Mouse (Mus musculus) kidney, adult 11 months (tissue): ENCODE measurements around the gene Zfp507.

Experiments used
- DNase-seq: peaks from one replicate; pipeline ENCODE4 v3.0.0; 2022

The Zfp507 gene

DNA sequence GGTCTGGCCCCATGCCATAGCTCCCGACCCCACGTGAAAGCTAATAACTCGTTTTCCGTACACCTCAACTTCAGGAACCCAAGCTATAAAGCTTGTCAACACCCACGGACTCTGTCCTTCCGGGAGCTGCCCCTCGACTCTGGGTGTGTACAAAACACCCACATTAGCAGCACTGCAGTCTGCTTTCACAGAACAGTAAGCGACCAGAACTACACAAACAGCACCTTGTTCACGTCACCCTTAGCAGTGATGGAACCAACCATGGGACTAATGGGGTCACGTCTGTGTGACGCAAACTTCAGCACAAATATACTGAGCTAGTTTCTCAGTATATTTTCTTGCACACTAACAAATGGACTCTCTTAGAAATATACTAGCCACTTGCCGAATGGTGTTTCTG, 28.7 kb downstream of the Zfp507 start:
- DNase-seq = no peak

GRCm38 (mm10) chr7:35772347-35772746, 30.5 kb downstream of the Zfp507 start:
- no peak for DNase-seq

DNA sequence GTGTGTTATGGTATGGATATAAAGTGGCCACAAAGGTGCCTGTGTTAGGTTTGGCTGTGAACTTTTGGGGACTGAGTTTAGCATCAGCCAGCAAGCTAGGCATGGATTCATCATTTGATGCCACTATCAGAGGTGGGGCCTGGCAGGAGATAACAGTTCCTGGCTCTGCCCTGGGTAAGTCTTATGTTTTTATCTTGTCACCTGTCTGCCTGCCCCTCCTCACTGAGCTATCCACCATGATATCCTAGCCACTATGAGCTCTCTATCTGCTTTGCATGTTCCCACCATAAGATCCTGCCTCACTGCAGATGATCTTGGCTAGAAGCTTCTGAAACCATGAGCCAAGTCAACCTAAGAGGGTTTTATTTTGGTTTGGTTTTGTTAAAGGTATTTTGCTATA, 31.7 kb downstream of the Zfp507 start:
- no peak for DNase-seq

DNA sequence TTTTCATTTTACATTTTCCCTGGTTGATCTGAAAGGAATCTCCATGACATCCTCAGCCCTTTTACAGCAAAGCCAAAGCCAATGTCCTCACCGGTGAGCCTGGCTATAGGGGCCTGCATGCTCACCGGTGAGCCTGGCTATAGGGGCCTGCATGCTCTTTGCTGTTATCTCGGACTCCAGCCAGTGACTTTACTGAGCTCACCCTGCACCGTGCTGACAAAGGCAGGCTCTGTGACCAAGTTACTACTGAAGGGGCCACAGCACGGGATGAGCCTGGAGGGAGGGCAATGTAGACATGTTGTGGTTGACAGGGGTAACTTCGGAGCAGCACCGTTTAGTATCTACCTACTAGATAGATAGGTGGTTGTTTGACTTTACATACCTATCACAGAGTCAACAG, 32.7 kb downstream of the Zfp507 start:
- DNase-seq = no peak

DNA sequence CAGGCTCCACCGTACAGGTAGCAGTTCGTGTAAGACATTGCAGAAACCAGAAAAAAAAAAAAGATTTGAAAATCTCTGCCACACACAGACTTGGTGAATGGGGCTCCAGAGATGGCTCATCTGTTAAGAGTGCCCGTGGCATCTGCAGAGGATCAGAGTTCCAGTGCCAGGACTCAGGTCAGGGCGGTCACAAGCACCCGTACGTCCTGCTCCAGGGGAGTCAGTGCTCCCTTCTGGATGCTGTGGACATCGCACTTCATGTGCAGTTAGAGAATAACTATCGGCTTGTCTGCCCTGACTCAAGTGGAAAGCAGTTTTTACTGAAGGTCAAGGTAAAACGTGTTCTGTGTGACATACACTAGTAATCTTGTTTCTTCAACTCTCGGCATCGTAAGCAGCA, 38.3 kb downstream of the Zfp507 start:
- DNase-seq = no peak

DNA sequence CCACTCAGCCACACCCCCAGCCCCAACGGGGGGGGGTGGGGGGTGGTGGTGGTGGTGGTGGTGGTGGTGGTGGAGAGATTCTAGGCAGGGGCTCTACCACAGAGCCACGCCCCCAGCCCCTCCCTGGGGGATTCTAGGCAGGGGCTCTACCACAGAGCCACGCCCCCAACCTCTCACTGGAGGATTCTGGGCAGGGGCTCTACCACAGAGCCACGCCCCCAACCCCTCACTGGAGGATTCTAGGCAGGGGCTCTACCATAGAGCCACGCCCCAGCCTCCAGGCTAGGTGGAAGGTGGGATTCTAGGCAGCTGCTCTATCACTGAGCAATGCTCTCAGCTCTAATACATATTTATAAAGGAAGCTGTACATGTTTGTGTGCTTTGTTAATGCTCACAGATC, 41.0 kb downstream of the Zfp507 start:
- DNase-seq = no peak

- no peak for DNase-seq
Observed at GRCm38 (mm10) chr7:35759602-35760001, 43.2 kb downstream of the Zfp507 start.

- no peak for DNase-seq
Observed at GRCm38 (mm10) chr7:35756510-35757440, 46.0 kb downstream of the Zfp507 start.

DNA sequence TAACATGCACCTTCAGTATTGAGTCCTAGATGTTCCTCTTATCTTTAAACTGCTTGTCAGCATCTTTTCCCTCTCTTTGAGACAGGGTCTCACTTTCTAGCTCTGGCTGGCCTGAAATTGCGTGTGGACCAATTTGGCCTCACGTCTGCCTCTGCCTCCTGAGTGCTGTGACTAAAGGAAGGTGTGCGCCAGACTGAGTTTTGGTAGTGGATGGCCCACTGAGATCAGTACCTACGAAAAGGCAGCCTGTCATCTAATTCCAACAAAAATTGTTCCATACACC, 48.0 kb downstream of the Zfp507 start:
- no peak for DNase-seq

GRCm38 (mm10) chr7:35754033-35754885, 48.5 kb downstream of the Zfp507 start, which contains the start of gene Dpy19l3:
Gene Dpy19l3, minus strand, starts transcription at chr7:35754454.
- peak; percentile 84 for DNase-seq

DNA sequence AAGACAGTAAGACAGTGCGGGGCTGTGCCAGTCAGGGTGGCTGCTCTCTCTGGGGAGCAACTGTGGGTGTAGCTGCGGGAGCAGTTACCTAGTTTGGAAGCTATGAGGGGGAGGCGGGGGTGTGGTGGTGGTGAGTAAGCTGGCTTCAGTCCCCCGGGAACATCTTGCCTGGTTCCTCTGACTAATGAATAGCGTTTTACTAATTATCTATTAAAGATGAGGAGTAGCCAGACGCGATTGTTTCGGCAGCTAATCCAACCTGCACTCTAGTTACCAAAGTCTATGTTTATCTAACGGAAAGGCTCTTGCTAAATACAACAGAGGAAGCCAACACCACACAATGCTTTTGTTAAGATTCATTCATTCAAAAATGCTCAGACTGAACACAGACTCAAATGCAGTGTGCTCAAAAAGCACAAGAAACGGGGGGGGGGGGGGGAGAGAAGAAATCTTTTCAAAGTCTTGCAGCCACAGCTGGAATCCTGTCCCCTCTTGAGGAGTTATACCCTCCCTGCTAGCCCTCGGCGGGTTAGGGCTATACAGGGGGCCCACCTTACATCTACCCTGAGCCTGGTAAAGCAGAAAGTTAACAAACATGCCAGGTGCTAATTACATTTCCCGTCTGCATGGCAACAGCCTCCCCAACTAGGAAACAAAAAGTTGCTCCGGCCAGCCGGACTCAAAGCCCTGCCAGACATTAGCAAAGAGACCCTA, 49.3 kb downstream of the Zfp507 start:
- DNase-seq = no peak

- DNase-seq = no peak
Observed at GRCm38 (mm10) chr7:35750873-35751272, 51.9 kb downstream of the Zfp507 start.

DNA sequence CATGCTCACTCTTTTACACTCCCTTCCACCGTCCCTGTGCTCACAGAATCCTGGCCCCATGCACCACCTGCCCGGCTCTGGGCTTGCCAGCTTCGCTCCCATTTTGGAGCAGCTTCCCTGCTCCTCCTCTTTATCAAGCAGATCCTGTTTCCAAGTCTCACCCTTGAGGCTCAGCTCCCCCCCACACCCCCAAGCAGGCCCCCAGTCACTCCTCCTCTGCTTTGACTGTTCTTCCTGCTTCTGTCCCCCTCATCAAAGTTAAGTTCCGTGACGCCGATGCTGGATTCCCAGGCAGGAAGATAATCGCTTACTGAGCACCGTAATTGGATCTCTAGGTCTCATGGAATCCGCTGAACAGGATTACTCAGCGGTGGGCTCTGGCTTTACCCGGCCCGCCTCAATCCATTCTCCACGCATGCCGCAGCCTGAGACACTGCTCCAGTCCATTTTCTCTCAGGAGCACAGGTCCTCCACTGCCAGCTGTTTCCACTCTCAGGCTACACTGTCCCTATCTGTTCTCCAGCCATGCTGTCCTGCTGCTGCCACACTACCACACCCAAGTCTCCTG, 55.3 kb downstream of the Zfp507 start:
- no peak for DNase-seq

DNA sequence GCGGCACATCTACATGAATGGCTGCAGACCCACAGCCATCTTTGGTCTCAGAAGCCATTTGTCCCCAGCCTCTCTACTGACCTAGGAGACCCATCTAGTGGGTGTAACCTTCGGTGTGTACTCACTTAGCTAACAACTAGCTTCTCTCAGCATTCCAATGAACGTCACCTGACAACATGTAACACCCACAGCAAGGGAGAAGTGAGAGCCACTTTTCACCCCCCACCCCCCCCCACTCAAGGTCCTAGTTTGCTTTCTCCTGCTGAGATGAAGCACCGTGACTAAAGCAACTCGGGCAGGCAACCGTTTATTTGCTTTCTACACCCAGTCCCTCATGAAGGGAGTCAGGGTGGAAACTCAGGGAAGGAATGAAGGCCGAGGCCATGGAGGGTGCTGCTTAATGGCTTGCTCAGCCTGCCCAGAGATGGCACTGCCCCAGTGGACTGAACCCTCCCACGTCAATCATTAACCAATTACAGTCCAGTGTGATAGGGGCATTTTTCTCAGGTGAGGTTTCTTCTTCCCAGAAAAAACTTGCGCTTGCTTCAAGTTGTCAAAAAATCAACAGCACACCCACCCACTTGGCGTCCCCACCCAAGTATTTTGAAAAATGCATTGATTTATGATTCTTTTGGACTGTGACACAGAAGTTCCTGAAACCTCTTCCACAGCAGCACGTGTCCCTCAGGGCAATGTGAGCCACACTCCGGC, 56.0 kb downstream of the Zfp507 start:
- DNase-seq = peak; percentile 33

GRCm38 (mm10) chr7:35745281-35745702, 57.5 kb downstream of the Zfp507 start:
- peak; percentile 22 for DNase-seq

DNA sequence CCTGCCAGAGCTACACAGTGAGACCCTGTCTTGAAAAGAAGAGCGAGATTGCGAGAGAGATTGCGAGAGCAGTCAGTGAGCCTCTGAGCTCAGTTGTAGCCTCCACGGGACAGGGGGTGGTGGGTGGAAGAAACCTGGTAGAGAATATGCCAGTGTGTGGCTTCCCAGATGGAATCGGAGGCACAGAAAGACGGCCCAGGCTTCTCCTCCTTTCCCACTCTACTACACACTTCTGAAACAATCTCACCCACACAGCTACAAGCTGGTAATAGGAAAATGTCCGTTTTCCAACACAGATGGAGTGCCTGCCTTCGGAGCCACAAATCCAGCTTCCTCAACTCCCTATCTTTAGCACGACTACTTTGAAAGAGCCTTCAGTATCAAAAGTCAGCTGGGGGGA, 58.0 kb downstream of the Zfp507 start:
- DNase-seq = no peak

DNA sequence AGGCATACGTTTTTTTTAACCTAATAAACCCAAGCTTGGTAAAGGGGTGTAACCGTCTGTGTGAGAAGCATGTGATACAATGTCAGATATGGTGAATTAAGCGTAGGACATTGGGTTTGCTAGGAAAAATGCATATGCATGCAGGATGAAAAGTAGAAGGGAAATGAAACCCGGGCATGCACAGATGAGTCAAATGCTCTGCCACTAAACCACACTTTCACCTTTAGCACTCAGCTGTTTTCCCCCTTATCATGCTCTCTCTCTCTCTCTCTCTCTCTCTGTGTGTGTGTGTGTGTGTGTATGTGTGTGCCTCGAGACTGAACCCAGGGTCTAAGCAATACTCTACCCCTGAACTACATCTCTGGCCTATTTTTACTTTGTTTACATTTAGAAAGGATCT, 60.5 kb downstream of the Zfp507 start:
- no peak for DNase-seq

- no peak for DNase-seq
Observed at GRCm38 (mm10) chr7:35741858-35742257, 60.9 kb downstream of the Zfp507 start.

- peak; percentile 32 for DNase-seq
Observed at GRCm38 (mm10) chr7:35740489-35741230, 62.1 kb downstream of the Zfp507 start.

DNA sequence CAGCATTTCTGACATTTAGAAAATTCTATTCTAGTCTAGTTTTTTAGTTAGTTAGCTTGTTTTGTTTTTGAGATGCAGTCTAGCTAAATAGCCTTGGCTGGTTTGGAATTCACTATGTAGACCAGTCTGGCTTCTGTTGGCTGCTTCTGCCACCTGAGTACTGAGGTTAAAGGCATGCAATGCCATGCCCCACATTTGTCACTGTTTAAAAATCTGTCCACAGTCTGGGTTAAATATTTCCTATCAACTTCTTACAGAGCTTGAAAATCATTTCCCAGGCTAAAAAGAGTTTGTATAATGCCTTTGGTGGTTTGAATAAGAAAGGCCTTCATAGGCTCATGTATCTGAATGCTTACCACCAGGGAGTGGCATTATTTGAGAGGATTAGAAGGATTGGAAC, 63.9 kb downstream of the Zfp507 start:
- peak; percentile 47 for DNase-seq

DNA sequence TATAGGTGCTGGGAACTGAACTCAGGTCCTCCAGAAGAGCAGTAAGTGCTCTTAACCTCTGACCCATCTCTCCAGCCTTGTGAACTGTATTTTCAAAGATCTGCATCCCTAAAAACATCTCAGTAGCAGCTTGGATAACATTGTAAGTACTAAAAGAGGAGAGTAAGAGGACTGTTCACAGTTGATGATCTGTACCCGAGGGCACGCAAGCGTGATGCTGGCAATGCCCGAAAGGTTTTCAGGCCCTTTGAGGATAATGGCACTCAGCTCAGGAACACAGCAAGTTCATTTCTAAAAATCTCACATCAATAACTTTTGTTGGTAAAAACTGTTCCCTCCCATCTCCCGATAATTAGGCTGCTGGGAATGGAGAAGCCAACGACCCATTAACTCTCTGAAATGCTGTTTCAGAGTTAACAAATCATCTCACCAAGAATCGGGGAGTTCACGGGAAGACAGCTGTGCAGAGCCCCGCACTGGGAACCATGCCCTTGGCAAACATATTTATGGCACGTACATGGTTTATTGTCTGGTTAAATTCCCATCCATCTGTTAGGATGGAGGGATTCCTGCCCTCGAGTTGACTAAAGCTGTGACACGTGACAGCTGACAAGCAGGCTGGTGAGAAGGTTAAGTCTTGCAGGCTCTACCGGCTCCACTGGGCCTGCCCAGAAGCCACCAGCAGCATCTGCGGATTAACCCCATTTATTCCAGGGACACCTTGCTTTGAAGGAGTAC, 69.3 kb downstream of the Zfp507 start:
- no peak for DNase-seq
